Mouse (Mus musculus) midbrain, embryonic 15.5 days (tissue): ENCODE data around the gene Atp6v1g1. TPM values are rescaled to one million over a fixed set of nuclear protein-coding genes. Genes with fewer than 3 reads are reported as not detected.

Source experiments
- ATAC-seq: fragments of 200-750 bp; cut with Nextera tagmentation; replicated peaks from 2 replicates; pipeline ENCODE4 v1.8.0; 2017; ENCODE audit warnings: moderate TSS enrichment
- H3K27ac ChIP-seq: fragments of 300-500 bp; sonication (generic); 2 replicates; pipeline ENCODE4 v1.5.1; 2015; ENCODE audit warnings: mild to moderate bottlenecking, inconsistent platforms
- H3K27me3 ChIP-seq: fragments of 300-500 bp; sonication (generic); replicated peaks from 2 replicates; pipeline ENCODE4 v1.6.1; 2015; ENCODE audit warnings: inconsistent platforms
- H3K36me3 ChIP-seq: fragments of 300-500 bp; sonication (generic); replicated peaks from 2 replicates; pipeline ENCODE4 v1.6.1; 2015; ENCODE audit warnings: inconsistent platforms
- H3K4me1 ChIP-seq: fragments of 300-500 bp; sonication (generic); 2 replicates; pipeline ENCODE4 v1.6.1; 2015; ENCODE audit warnings: inconsistent platforms
- H3K4me2 ChIP-seq: fragments of 300-500 bp; sonication (generic); 2 replicates; pipeline ENCODE4 v1.6.1; 2015; ENCODE audit warnings: inconsistent platforms, mild to moderate bottlenecking, moderate library complexity
- H3K4me3 ChIP-seq: fragments of 300-500 bp; sonication (generic); 2 replicates; pipeline ENCODE4 v1.5.1; 2015; ENCODE audit warnings: mild to moderate bottlenecking, inconsistent platforms
- H3K9ac ChIP-seq: fragments of 300-500 bp; sonication (generic); 2 replicates; pipeline ENCODE4 v1.6.1; 2015; ENCODE audit warnings: mild to moderate bottlenecking, inconsistent platforms
- H3K9me3 ChIP-seq: fragments of 300-500 bp; sonication (generic); 2 replicates; pipeline ENCODE4 v1.6.1; 2016; ENCODE audit warnings: inconsistent platforms
- WGBS: fragments of 180-500 bp; shearing (Covaris S2); methylation state at CpG from one replicate; pipeline ENCODE4 v1.1.7; 2015; ENCODE audit warnings: mixed read lengths; 5-methylcytosine and 5-hydroxymethylcytosine counted together
- polyA plus RNA-seq: library from polyadenylated mRNA; unstranded; fragments of >200 nt; fragmentation: Nextera tagmentation; extraction: Ambion mirVana; gene quantifications from 2 replicates; pipeline ENCODE4 v1.2.1, GENCODE M21; 2015

Gene Atp6v1g1
- polyA plus RNA-seq: 409 and 410 TPM in 2 replicates

- Histone ChIP-seq H3K27ac (peak within 1 kb of the TSS; percentile 87), H3K4me1 (peaks cover 30% of the 10 kb centered on the region), H3K36me3 (peaks cover 12% of the 10 kb centered on the region), H3K9me3 (no peaks in the 10 kb centered on the region), H3K4me2 (peak within 1 kb of the TSS; percentile 70), H3K4me3 (peak within 1 kb of the TSS; percentile 88), H3K9ac (peak within 1 kb of the TSS; percentile 90), H3K27me3 (no peaks in the 10 kb centered on the region)
- under 1% methylated on average over 56 of the region's 57 CpGs for WGBS
- ATAC-seq: peak; percentile 97
Measured at GRCm38 (mm10) chr4:63544494-63545230, at the start of gene Atp6v1g1. Atp6v1g1 (plus strand) TSS chr4:63544772.

- Histone ChIP-seq H3K9me3 (no peaks in the 10 kb centered on the region), H3K27me3 (peaks cover 4% of the 10 kb centered on the region; the same call in 1 of the 2 replicates), H3K9ac (peak overlapping the region; percentile 54), H3K36me3 (no peaks in the 10 kb centered on the region), H3K4me3 (peak overlapping the region; percentile 75), H3K4me2 (peak overlapping the region; percentile 89), H3K4me1 (peaks cover 44% of the 10 kb centered on the region), H3K27ac (no peak overlapping the region; the same call in 1 of the 2 replicates)
- WGBS: under 1% methylated on average over 81 of the region's 107 CpGs
- peak; percentile 58 for ATAC-seq
Measured at GRCm38 (mm10) chr4:63494967-63495914, 49.3 kb upstream of the Atp6v1g1 start.

GRCm38 (mm10) chr4:63495915-63496278 is 48.7 kb upstream of the Atp6v1g1 start, which contains the start of gene Whrn:
Whrn (minus strand) TSS chr4:63495991.
- WGBS: under 1% methylated on average over 29 of the region's 34 CpGs
- H3K9ac ChIP-seq: peak within 1 kb of the TSS; percentile 54
- peak within 1 kb of the TSS; percentile 13; the same call in 1 of the 2 replicates for H3K27ac ChIP-seq
- H3K4me3 ChIP-seq: peak within 1 kb of the TSS; percentile 75
- H3K27me3 ChIP-seq: peaks cover 4% of the 10 kb centered on the region; the same call in 1 of the 2 replicates
- peaks cover 39% of the 10 kb centered on the region for H3K4me1 ChIP-seq
- no peaks in the 10 kb centered on the region for H3K9me3 ChIP-seq
- ATAC-seq: peak; percentile 88
- peak within 1 kb of the TSS; percentile 89 for H3K4me2 ChIP-seq
- no peaks in the 10 kb centered on the region for H3K36me3 ChIP-seq

- Histone ChIP-seq H3K9me3 (no peaks in the 10 kb centered on the region), H3K4me3 (peak overlapping the region; percentile 75), H3K4me2 (peak overlapping the region; percentile 89), H3K4me1 (peaks cover 37% of the 10 kb centered on the region), H3K27me3 (peaks cover 4% of the 10 kb centered on the region; the same call in 1 of the 2 replicates), H3K27ac (0 out of 2 replicates have a peak overlapping the region, but pooled peaks have one; percentile 13), H3K36me3 (no peaks in the 10 kb centered on the region), H3K9ac (peak overlapping the region; percentile 54)
- 10% methylated on average over 6 of the region's 6 CpGs for WGBS
- peak; percentile 34; the same call in 1 of the 2 replicates for ATAC-seq
Measured at GRCm38 (mm10) chr4:63496312-63496711, 48.3 kb upstream of the Atp6v1g1 start.

- ATAC-seq: no peak
- no peaks in the 10 kb centered on the region for H3K9me3 ChIP-seq
- H3K36me3 ChIP-seq: no peaks in the 10 kb centered on the region
- H3K27ac ChIP-seq: no peak overlapping the region
- 30% methylated on average over 3 of the region's 3 CpGs for WGBS
- no peak overlapping the region for H3K9ac ChIP-seq
- H3K4me2 ChIP-seq: no peak overlapping the region
- H3K4me1 ChIP-seq: peaks cover 22% of the 10 kb centered on the region
- H3K27me3 ChIP-seq: peaks cover 4% of the 10 kb centered on the region; the same call in 1 of the 2 replicates
- H3K4me3 ChIP-seq: no peak overlapping the region
Measured at GRCm38 (mm10) chr4:63498346-63498745, 46.2 kb upstream of the Atp6v1g1 start.

GRCm38 (mm10) chr4:63501050-63501449 is 43.5 kb upstream of the Atp6v1g1 start:
- 36% methylated on average over 5 of the region's 5 CpGs for WGBS
- Histone ChIP-seq H3K4me3 (no peak overlapping the region), H3K4me1 (peaks cover 4% of the 10 kb centered on the region; the same call in 1 of the 2 replicates), H3K9ac (no peak overlapping the region), H3K27me3 (no peaks in the 10 kb centered on the region), H3K27ac (no peak overlapping the region), H3K36me3 (no peaks in the 10 kb centered on the region), H3K9me3 (no peaks in the 10 kb centered on the region), H3K4me2 (no peak overlapping the region)
- no peak for ATAC-seq

- 69% methylated on average over 5 of the region's 5 CpGs for WGBS
- ATAC-seq: no peak
- H3K4me1 ChIP-seq: no peaks in the 10 kb centered on the region
Measured at GRCm38 (mm10) chr4:63503949-63504348, 40.6 kb upstream of the Atp6v1g1 start.

GRCm38 (mm10) chr4:63507478-63507877 is 37.1 kb upstream of the Atp6v1g1 start:
- Histone ChIP-seq H3K9me3 (no peaks in the 10 kb centered on the region), H3K4me3 (no peak overlapping the region), H3K36me3 (no peaks in the 10 kb centered on the region), H3K27me3 (no peaks in the 10 kb centered on the region), H3K4me1 (no peaks in the 10 kb centered on the region), H3K9ac (no peak overlapping the region), H3K27ac (no peak overlapping the region), H3K4me2 (no peak overlapping the region)
- WGBS: 80% methylated on average over 5 of the region's 5 CpGs
- no peak for ATAC-seq

More at GRCm38 (mm10) chr4:63503949-63504348, 40.6 kb upstream of the Atp6v1g1 start:
- Histone ChIP-seq H3K36me3 (no peaks in the 10 kb centered on the region), H3K27ac (no peak overlapping the region), H3K9me3 (no peaks in the 10 kb centered on the region), H3K27me3 (no peaks in the 10 kb centered on the region), H3K4me2 (no peak overlapping the region), H3K9ac (no peak overlapping the region), H3K4me3 (no peak overlapping the region)

GRCm38 (mm10) chr4:63508232-63508631 is 36.3 kb upstream of the Atp6v1g1 start:
- Histone ChIP-seq H3K27ac (no peak overlapping the region), H3K4me3 (no peak overlapping the region), H3K27me3 (no peaks in the 10 kb centered on the region), H3K9ac (no peak overlapping the region), H3K4me1 (no peaks in the 10 kb centered on the region), H3K9me3 (no peaks in the 10 kb centered on the region), H3K36me3 (no peaks in the 10 kb centered on the region), H3K4me2 (no peak overlapping the region)
- 25% methylated on average over 4 of the region's 4 CpGs for WGBS
- ATAC-seq: no peak

- Histone ChIP-seq H3K9ac (no peak overlapping the region), H3K9me3 (no peaks in the 10 kb centered on the region), H3K4me2 (no peak overlapping the region), H3K27ac (no peak overlapping the region), H3K27me3 (no peaks in the 10 kb centered on the region), H3K4me3 (no peak overlapping the region), H3K36me3 (no peaks in the 10 kb centered on the region), H3K4me1 (no peaks in the 10 kb centered on the region)
- ATAC-seq: no peak
- 90% methylated on average over 2 of the region's 2 CpGs for WGBS
Measured at GRCm38 (mm10) chr4:63512921-63513320, 31.7 kb upstream of the Atp6v1g1 start.

GRCm38 (mm10) chr4:63514454-63514984 is 30.1 kb upstream of the Atp6v1g1 start:
- H3K27ac ChIP-seq: no peak overlapping the region
- H3K36me3 ChIP-seq: no peaks in the 10 kb centered on the region
- H3K4me2 ChIP-seq: no peak overlapping the region
- no peak overlapping the region for H3K9ac ChIP-seq
- ATAC-seq: no peak
- 67% methylated on average over 4 of the region's 4 CpGs for WGBS
- H3K27me3 ChIP-seq: no peaks in the 10 kb centered on the region
- H3K4me1 ChIP-seq: no peaks in the 10 kb centered on the region
- no peaks in the 10 kb centered on the region for H3K9me3 ChIP-seq
- H3K4me3 ChIP-seq: no peak overlapping the region

GRCm38 (mm10) chr4:63515021-63515420 is 29.6 kb upstream of the Atp6v1g1 start:
- no peaks in the 10 kb centered on the region for H3K9me3 ChIP-seq
- H3K9ac ChIP-seq: no peak overlapping the region
- H3K4me2 ChIP-seq: no peak overlapping the region
- no peak for ATAC-seq
- no peak overlapping the region for H3K27ac ChIP-seq
- no peak overlapping the region for H3K4me3 ChIP-seq
- 86% methylated on average over 5 of the region's 5 CpGs for WGBS
- no peaks in the 10 kb centered on the region for H3K4me1 ChIP-seq
- H3K36me3 ChIP-seq: no peaks in the 10 kb centered on the region
- H3K27me3 ChIP-seq: no peaks in the 10 kb centered on the region
